Mouse (Mus musculus) kidney, postnatal 36 days (tissue): ENCODE measurements around the gene Cpm.

Experiments used
- DNase-seq, 2 experiments: peaks; one replicate each; pipeline ENCODE4 v3.0.0; 2021 to 2022; ENCODE audit warnings: mixed read lengths in 2 of 2

The Cpm gene

DNA sequence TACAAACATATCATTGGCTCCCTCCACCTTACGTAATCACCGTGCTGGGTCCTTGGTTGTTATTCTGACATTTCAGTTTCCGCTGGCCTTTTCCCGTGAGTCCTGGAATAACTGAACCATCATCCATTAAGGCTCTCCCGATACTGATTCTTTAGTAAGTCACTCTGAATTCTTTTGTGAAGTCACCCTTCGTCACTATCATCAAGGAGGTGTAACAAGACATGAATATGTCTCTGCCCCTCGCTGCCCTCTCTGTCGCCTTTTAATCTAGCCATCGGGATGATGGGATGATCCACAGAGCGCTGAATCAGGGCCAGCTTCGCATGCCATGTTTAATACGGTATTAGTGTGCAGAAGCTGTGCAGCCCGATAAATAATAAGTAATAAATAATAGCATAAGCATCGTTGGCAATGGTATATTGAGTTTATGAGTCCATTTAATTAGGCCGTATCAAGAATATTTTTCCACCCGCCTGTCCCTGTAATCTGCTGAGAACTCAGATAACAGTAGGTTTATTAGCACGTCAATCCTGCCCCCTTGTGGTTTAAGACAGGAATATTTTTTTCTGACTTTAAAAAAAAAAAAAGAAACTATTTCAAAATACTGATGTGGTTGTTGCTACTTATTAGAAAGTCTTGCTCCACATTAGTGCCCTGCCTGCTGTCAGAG lies 47.5 kb downstream of the Cpm start:
- peak; percentile 22 to 36 for DNase-seq

DNA sequence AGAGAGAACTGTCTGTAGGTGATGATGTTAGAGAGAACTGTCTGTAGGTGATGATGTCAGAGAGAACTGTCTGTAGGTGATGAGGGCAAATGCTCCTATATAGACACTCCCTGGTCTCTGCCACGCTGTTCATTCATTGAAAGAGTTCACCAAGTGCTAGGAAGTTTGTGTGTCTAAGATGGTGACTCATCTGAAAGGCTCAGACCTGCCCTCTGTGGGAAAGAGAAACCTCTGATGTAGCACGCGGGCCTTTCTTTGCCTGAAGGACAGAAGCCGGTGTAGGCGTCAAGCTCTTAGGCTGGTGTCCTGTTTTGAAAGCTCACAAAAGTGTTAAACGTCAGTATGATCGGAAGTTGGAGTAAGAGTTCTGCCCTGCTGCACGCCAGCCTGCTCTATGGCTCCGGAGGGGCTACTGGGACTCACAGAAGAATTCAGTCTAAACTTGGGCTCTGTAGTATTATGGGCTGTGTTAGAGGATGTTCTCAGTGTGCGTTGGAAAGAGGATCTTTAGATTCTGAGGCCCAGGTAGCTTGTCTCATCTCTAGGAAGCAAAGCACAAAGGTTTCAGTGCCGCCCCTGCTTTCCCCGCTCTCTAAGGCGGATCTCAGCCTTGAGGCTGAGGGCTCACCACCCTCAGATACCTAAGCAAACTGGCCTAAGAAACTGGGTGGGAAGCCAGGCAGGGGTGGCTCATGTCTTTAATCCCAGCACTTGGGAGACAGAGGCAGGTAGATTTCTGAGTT lies 48.4 kb downstream of the Cpm start:
- DNase-seq, result no peak

DNA sequence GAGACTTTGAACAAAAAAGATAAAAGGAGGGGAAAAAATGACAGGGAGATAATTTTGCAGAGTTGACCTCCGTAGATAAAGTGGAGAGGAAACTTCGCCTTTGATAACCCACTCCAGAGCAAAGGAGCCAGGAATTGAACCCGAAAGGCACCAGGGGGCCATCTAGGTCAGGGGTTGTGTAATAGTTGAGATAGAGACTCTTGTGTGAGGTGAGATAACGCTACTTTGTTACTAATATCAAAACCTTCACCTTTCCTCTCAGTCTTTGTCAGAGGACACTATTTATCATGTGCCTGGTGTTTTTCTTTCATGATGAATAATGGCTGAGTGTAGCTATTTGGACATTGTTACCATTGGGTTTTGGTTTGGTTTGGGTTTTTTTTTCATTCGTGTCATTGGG lies 49.1 kb downstream of the Cpm start:
- DNase-seq, result no peak

DNA sequence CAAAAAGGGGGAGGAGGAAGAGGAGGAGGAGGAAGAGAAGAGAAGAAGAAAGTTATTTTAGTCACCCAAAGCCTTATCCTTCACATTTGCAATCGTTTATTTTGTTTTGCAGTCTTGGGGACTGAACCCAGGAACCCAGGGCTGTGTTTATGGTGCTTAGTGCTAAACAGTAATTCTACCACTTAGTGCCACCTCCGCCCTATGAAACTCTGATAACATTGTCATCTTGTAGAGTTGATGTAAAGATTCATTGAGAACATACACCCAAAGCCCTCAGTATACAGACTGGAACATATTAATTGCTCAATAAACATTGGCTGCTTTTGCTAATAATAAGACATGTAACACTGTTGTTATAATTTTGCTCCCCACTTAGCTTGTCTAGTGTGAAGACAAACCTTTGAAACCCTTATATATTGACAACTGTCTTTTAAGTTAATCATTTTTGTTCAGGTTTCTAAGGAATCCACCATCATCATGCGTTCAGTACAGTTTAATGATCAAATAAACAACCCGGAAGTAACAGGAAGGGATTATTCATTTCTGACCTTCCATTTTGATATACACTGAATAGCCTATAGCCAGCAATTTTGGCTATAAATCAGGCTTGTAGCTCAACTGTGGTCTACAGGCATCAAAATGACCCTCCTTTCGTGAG lies 49.9 kb downstream of the Cpm start:
- no peak for DNase-seq

DNA sequence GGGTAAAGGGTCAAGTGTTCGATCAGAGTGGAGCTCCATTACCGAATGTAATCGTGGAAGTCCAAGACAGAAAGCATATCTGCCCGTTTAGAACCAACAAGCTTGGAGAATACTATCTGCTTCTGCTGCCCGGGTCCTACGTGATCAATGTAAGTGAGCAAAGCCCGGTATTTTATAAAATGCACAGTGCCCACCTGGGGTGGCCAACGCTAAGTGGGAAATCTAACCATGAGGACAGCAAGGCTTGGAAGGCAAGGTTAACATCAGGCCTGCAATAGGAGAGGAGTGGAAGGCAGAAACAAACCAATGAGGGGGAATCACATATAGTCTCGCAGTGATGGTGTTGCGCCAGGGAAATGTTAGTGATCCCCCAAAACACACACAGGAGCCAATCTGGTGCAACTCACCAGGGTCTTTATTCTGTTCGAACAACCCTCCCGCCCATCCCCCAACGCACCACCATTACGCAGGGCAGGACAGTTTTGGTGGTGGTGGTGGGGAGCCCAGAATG lies 50.7 kb downstream of the Cpm start:
- no peak for DNase-seq

DNA sequence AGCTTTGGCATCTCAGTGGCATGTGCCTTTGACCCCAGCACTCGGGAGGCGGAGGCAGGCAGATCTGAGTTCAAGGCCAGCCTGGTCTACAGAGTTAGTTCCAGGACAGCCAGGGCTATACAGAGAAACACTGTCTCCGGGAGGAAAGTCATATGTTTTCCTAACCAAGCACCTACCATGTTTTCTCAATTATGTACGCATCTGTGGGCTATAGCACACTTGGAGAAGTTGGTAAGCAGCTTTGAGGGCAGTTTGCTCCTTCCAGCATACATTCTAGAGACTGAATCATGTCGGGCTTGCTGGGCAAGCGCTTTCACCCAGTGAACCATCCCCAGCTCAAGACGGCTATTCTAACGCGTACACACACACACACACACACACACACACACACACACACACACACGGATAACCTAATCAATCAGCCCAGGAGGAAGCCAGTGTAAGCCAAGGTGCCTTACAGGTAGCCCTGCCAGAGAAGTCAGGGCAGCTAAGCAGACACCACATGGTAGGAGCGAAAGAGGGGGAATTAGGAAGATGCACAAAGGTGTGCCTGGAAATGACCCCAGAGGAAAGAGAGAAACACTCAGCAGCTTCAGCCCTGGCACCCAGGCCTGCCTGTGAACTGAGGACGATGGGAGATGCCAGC lies 51.7 kb downstream of the Cpm start:
- DNase-seq, result no peak

DNA sequence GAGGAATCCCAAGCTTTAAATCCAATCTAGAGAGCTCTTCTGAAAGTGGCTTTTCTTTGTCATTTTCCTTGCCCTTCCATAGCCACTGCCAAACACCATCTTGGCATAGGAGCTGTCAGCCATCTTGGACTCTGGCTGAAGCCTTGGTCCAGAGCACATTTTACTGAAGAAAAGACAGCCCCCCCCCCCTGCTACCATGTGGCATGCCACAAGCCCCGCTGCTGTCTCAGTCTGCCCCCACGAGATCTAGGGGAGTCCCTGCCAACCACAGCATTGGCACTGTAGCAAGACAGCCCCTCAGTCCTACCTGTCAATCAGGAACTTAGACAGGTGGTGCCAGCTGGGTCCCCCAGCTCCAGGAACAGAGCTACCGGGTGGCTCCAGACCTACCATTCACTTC lies 52.2 kb downstream of the Cpm start:
- DNase-seq, result no peak

DNA sequence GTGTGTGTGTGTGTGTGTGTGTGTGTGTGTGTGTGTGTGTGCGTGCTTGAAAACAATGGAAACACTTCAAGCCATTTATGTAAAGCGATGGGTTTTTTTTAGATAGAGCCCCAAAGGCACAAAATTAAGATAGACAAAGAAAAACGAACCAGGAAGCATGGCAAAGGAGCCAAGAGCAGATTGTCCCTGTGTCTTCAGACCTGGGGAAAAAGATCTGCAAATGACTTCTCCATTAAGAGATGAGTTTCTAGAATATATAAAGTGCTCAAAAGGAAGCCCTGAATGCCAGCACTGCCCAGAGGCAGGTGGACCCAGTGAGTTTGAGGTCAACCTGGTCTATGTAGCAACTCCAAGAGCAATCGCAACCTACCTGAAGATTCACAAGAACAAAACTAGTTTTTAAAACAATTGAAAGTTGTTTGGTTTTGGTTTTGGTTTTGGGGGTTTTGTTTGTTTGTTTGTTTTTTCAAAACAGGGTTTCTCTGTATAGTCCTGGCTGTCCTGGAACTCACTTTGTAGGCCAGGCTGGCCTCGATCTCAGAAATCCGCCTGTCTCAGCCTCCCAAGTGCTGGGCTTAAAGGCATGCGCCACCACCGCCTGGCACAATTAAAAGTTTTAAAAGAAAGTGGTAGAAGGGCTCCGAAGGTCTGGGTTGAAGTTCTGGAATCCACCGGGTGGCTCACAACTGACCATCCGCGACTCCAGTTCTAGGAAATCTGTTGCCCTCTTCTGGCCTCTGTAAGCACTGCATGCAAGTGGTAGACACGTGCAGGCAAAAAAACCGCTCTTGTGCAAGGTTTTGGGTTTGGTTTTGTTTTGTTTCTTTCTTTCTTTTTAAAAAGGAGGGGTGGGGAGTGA lies 52.9 kb downstream of the Cpm start:
- DNase-seq, result peak; percentile 60 to 82

DNA sequence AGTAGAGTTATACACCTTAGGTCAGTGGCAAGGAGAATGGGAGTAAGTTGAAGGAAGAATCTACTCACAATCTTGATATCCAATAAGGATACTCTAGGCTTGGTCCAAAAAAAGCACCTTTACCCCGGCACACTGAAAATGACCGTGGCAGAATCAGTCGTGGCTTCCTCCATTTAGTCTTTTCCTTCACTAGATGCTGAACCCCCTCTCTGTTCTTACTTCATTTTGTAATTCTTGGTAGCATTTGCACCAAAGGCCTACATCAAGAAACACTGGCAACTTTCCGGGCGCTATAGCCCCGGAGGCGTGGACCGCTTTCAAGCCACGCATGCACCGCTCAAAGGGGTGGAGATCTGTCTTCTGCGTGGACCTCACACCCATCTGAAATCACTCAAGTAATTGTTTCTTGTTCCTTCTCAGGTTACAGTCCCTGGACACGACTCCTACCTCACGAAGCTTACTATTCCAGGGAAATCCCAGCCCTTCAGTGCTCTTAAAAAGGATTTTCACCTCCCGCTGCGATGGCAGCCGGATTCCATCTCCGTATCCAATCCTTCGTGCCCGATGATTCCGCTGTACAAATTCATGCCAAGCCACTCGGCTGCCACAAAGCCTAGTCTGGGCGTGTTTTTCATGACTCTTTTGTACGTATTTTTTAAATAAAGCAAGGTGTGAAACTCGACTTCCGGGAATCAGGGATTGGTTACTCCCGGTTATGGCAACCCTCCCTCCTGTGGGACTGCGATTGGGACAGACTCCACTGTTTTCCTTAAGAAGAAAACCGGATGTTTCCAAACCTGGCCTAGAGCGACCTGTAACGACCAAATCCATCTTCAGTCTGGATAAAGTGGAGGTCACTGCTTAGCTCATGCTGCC lies 53.8 kb downstream of the Cpm start:
- DNase-seq, result no peak

DNA sequence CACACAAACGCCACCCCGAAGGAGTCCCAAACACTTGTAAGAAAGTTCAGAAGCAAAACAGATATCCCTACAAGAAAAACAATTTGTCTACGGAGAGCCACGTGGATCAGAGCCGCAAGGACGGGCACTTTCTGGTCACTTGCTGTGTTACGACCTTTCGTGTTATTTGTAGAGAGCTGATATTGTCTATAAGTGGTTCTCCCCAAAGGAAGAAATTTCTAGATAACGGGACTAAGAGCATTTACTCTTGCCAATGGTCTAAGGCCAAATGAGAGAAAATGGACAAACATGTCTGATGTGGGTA lies 54.4 kb downstream of the Cpm start:
- DNase-seq, result no peak

DNA sequence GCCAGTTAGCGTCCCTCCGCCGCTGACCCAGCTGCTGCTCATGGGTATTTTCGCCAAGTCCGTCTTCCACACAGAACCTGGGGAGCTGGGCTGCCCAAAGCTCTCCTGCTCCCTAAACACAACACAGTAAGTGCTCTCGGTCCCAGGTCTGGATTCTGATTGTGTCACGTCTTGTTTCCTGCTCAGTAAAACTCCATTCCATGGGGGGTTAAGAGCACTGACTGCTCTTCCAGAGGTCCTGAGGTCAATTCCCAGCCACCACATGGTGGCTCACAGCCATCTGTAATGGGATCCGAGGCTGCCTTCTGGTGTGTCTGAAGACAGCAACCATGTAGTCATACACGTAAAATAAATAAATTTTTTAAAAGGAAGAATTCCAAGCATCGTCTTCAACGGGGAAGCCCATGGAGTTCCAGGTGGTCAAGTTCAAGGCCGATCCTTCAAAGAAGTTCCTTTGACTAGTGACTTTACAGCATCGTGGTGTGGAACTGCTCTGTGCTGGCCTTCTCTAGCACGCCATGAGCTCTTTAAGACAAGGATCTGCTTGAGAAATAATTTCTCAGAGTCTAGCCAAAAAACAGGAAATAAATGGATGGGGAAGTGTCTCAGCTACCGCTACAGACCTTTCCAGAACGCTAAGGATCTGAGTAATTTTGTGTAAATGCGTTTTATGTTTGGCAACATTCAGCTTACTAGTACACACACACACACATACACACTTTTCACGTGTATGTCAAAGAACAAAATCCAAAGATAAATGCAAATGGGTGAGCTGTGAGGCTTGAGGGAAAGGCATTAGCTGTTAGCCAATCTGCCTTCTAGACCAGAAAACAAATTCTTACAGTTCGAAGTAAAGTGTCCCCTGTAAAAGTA lies 55.2 kb downstream of the Cpm start:
- DNase-seq, result no peak

DNA sequence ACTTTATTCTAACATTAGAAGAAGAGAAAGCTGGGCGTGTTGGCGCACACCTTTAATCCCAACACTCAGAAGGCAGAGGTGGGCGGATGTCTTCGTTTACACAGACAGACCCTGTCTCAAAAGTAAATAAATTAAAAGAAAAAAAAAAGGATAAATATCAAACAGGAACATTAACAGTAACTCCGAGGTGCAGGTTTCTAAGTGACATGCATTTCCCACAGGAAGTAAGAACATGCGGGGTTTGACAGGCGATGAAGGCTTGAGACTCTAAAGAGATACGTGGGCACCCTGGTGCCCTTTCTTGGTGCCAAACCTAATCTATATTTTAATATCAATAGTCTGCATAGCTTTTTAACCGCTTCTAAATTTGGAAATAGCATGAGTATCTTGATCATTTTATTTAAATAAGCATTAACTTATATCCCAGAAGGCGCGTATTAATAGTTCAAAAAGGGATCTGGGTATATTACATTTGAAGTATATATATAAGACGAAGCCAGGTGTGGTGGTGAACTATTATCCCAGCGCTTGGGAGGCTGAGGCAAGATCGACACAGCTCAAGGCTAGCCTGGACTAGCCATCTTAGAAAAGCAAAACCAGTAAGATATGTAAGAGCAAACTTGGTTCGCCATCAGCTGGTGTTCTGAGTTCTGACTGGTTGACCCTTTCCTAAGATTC lies 56.0 kb downstream of the Cpm start:
- DNase-seq, result no peak

DNA sequence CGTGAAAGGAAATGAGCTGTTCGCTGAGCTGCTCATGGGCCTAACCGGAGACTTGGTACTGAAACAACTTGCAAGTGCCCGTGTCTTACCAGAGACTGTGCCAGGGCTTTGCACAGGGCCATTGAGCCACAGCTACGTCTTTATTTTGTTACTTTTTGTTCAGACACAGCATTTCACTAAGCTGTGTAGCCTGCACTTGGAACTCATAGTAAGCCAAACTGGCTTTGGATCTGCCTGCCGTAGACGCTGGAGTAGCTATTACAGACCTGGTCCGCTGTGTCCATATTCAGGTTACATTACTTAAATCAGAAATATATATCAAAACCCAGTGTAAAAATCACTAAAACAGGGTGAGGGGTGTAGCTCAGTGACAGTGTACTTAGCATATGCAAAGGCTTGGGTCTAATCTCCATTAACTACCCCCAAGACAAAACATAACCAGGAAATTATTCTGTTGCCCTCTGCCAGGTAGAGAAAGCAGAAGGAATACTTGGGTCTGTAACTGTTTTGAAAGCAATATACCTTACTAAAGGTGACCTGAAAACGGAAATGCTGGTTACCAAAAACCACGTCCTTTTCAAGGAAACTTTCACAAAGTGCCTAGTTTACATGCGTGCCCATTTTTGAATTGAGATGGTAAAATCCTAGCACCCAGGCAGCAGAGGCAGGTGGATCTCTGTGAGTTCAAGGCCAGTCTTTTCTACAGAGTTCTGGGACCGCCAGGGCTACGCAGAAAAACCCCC lies 56.7 kb downstream of the Cpm start:
- no peak for DNase-seq

DNA sequence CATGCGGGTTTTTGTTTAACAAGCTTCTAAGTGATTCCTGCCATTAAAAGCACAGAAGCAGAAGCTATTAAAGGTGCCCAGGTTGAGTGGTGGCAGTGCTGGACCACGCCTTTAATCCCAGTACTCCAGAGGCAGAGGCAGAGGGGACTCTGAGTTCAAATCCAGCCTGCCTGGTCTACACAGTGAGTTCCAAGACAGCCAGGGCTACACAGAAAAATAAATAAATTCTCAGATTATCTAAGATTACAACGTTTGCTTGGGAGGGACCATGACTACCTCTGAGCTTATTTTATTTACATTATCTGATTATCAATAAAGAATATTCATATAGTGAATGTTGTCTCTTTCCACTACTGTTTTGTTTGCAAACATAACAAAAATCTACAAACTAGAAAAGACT lies 57.7 kb downstream of the Cpm start:
- no peak for DNase-seq

DNA sequence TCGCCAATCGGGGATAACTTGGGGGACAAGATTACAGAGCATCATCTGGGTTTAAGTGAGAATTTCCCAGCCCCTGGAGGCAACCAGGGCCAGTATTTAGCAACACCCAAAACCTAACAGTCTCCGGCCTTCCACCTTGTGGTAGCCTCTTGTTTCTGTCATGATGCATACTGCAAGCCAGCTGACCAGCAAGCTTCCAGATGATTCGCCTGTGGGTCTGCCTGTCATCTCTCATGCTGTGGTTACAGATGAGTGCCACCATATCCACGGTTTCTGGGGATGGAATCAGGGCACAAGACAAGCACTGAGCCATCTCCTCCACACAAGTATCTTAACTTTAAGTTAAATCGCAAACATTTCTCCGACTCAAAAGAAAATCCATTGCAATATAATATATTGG lies 58.3 kb downstream of the Cpm start:
- no peak for DNase-seq

DNA sequence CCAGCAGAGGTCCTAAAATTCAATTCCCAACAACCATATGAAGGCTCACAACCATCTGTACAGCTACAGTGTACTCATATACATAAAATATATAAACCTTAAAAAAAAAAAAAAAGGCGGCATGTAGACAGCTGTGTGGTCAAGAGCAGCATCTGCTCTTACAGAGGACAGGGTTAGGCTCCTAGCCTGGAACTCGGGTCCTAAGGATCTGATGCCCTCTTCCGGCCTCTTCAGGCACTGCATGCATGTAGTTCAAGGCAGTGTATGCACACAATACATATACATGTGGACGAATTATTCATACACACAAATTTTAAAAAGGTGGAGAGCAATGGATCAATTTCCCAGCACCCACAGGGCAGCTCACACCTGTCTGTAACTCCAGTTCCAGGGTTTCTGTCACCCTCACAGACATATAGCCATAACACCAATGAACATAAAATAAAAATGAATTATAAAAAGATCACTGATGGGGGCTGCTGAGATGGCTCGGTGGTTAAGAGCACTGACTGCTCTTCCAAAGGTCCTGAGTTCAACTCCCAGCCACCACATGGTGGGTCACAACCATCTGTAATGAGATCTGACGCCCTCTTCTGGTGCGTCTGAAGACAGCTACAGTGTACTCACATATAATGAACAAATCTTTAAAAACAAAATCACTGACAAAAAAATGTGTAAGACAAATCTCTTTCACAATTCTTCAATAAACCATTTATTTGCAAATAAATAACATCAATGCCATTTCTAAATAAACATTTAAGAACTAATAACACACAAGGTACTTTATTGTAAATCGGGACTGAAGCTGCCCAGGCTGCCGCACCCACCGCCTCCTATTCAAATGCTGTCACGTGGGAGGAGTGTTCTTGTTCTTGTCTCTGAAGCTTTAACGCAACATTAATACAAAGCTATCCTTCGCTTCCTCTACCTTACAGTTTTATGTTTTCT lies 59.2 kb downstream of the Cpm start:
- peak; percentile 37 to 67 for DNase-seq

DNA sequence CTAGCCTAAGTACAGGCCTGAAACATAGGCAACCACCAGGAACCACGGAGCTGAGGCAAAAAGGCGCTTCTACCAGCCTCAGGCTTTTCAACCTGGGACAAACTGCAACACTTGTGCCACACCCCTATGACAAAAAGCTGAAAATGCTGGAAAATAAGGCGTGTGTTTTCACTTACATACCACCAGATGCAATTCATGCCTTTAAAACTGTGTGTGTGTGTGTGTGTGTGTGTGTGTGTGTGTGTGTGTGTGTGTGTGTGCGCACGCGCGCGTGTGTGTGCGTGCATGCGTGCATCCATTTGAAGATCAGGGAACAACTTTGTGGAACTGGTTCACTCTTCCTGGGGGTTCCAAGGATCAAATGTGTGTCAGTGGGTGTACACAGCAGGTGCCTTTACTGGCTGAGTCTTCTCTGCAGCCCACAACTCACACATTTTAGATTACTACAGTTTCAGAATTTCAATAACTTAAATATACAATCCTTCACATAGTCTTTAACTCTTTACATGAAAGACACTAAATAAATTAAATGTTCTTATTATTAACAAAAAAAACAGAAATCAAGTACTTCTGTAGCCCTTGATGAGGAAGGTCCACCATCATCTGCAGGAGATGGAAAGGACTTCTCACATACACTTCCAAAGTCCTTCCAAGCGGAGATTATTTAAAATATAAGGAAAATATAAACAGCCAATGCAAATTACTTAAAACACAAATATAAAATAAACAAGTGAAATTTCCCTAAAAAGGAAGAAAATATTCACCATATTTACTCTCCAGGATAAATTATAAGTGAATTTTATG lies 60.2 kb downstream of the Cpm start:
- DNase-seq, result no peak

DNA sequence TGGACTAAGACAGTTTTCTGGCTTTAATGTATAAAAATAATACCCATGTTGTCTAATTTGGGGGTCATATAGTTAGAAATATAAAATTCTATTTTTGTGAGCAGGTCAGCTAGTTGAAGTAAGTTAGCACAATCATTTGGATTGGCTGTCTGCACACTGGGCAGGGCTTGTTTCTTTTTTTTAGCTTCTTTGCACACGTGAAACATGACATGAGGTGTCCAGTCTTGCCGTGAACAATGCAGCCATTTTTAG lies 60.7 kb downstream of the Cpm start:
- DNase-seq, result no peak
